Mouse (Mus musculus): ENCODE data around the gene Scamp4.
A peak's percentile ranks its signal among the peaks of the same experiment; 100 is the strongest.

Scamp4 gene

DNA sequence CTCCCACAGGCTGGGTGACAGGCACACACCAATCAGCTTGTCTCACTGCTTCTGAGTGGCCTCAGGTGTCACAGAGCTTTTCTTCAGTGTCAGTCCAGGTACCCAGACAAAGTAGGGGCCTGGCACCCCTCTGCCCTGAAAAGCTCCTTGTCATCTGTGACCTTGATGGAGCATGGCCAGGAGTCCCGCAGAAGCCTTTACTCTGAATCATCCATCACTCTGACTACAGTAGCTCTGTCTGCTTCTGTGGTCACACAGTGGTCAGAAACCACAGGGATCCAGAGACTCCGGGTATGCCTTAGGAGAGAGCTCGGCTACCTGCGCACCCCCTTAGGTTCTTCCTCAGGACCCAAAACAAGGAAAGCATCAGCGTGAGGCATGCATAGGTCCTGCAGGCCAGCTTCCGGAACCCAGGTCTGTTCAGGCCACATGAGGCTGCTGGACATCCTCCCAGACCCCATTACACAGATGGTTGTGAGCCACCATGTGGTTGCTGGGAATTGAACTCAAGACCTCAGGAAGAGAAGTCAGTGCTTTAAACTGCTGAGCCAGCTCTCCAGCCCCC lies 50.6 kb downstream of the Scamp4 start:
- DNase-seq (ENCODE audit: low spot score in 2 of 2) = no peak

DNA sequence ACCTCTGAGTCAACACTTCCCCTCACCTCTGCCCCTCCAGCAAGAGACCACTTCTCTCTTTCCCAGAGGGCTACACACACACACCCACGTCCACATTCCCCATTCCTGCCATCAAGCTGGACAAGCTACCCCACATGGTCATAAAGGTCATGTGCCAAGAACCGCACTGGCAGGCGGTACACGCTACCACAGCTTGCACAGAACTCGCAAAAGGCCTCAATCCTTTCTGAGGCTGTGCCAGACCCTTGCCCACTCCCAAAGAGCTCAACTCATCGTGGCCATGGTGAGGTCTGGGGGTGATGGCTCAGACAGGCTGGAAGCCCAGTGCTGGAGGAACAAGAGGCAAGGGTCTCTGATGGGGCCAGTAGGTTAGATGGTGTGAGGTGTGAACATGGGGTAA lies 52.2 kb downstream of the Scamp4 start:
- DNase-seq (ENCODE audit: low spot score in 2 of 2) = no peak

DNA sequence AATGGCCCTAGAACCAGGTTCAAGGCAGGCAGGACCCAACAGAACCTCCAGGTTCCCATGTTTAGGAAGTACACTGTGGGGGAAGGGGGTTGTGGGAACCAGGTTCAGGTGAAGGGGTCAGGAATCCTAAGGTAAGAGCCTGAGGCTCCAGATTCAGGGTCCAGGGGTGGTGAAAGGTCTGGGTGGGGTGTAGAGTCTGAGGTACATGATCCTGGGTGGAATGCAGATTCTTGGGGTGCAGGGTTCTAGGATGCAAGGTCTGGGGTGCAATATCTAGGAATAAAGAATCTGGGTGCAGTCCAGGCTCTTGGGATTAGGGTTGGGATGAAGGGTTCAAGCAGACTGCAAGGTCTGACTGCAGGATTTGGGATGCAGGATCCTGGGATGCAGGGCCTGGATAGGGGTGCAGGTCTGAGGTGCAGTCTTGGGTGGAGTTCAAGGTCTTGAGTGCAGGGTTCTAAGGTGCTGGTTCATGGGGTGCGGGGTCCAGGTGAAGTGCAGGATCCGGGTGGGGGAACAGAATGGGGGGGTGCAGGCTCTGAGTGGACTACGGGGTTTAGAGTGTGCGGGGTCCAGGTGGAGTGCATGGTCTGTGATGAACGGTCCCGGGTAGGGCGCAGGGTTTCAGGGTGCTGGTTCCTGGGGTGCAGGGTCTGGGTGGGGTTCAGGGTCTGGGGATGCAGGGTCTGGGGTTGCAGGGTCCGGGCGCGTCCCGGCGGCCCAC lies 52.9 kb downstream of the Scamp4 start:
- no peak for DNase-seq (ENCODE audit: low spot score in 2 of 2)

DNA sequence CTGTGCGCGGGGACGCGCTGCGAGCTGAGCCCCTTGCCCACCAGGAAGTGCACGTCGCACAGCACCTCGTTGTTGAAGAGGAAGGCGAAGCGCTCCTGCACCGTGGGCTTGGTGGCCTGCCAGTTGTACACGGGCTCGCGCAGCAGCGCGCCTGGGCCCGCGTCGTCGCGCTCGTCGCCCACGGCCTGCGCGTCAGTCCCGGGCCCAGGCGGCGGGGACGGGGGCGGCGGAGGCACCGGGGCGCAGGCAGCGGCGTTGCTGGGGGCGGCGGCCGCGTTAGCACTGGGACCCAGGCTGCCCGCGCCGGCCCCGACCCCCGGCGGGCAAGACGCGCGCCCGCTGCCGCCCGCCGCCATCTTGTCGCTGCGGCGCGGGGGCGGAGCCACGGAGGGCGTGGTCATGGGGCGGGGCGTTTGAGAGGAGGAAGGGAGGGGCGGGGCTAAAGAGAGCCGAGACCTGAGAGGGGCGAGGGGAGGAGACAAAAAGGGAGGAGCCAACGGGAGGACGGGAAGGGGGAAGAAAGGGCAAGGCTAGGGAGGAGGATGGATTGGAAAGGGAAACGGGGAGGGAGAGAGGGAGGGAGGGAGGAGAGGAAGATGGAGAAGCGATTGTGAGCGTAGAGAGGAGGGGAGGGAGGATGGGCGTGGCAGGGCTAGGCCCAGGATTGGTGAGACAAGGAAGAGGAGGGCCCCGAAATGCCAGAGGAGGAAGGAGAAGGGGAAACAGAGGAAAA lies 53.6 kb downstream of the Scamp4 start:
- peak; percentile 91 to 95 for DNase-seq (ENCODE audit: low spot score in 2 of 2)

GRCm38 (mm10) chr10:80656863-80657623 lies 54.4 kb downstream of the Scamp4 start, which contains the start of gene Btbd2:
TSS of gene Btbd2 (minus strand) at chr10:80657071.
- DNase-seq (ENCODE audit: low spot score in 2 of 2) = no peak

- no peak for DNase-seq (ENCODE audit: low spot score in 2 of 2)
Observed at GRCm38 (mm10) chr10:80658194-80658840, 55.6 kb downstream of the Scamp4 start.

- no peak for DNase-seq (ENCODE audit: low spot score in 2 of 2)
Observed at GRCm38 (mm10) chr10:80658841-80659202, 56.1 kb downstream of the Scamp4 start.

GRCm38 (mm10) chr10:80659213-80659612 lies 56.5 kb downstream of the Scamp4 start:
- DNase-seq (ENCODE audit: low spot score in 2 of 2) = peak in 1 of 2 experiments; percentile 84

DNA sequence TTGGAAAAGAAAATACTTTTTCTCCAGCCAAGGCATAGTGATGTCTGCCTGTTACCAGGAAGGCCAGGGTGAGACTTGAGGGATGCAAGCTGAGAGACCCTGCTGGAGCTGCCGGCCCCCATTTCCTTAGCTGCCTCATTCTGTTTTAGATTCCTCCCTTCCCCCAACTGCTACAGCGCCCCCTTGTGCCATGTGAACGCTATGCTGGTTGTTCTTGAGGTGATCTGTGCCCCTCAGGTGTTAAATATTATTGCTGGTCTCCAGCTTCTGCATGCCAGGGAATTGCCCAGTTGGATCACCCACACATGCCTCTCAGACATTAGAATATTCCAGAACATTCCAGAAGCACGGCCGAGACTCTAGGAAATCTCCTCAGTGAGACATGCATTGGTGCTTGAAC lies 58.5 kb downstream of the Scamp4 start:
- DNase-seq (ENCODE audit: low spot score in 2 of 2) = no peak

DNA sequence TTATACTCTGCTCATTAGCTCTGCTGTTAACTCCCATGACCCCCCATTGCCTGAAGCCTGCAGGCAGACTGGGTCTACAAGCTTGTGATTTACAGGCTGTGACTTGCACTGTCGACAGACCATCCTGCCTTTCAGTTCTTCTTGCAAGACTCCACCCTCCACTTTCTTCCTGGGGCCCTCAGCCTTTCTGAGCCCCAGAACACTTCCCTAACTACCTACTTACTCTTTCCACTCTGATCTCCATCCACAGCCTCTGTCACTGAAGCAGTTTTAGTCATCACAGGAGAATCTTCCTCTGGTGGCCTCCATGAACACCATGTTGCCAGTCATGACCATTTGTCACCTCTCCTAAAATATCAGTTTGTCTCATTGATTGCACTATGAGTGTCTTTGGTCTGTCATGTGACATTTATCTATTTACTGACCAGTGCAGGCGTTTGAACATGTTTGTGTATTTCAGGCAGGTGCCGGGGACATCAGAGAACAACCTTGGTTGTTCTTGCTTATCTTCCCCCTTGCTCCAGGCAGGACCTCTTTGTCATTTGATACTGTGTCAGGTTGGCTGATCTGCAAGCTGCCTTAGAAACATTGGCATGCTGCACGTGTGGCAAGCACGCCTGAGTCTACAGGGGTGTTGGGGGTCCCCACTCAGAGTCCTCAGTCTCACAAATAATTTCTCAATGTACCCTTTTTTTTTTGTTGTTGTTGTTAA lies 61.0 kb downstream of the Scamp4 start:
- no peak for DNase-seq (ENCODE audit: low spot score in 2 of 2)

- no peak for DNase-seq (ENCODE audit: low spot score in 2 of 2)
Observed at GRCm38 (mm10) chr10:80664197-80665015, 61.7 kb downstream of the Scamp4 start.

DNA sequence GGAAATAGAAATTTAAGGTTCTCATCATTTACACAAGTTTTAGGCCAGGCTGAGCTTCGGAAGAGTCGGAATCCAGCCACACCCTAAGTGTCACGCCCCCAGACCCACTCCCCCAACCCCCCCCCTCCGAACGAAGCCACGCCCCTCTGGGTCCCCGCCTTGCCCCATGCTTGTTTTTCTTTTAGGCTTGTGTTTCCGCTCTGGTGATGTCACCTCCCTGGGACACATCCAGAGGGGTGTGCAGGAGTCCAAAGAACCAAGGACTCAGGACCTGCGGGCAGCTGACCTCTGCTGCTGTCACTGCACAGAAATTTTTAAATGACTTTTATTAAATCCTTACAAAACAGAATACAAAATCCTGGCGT lies 62.3 kb downstream of the Scamp4 start:
- no peak for DNase-seq (ENCODE audit: low spot score in 2 of 2)
